Mouse (Mus musculus) limb, embryonic 10.5 days (tissue): ENCODE data around the gene Cd72. TPM values are rescaled to one million over a fixed set of nuclear protein-coding genes. Genes with fewer than 3 reads are reported as not detected.

Experiments used
- DNase-seq: peaks from one replicate; pipeline ENCODE4 v3.0.0-alpha.2; 2017; ENCODE audit warnings: low spot score
- H3K27ac ChIP-seq: fragments of 300-500 bp; sonication (generic); 2 replicates; pipeline ENCODE4 v1.5.1; 2016; ENCODE audit warnings: mild to moderate bottlenecking
- H3K27me3 ChIP-seq: fragments of 300-500 bp; sonication (generic); 2 replicates; pipeline ENCODE4 v1.6.1; 2016; ENCODE audit warnings: low read depth, mild to moderate bottlenecking; ENCODE audit not compliant: poor library complexity, severe bottlenecking
- H3K36me3 ChIP-seq: fragments of 300-500 bp; sonication (generic); 2 replicates; pipeline ENCODE4 v1.6.1; 2016; ENCODE audit warnings: mild to moderate bottlenecking, moderate library complexity
- H3K4me1 ChIP-seq: fragments of 300-500 bp; sonication (generic); 2 replicates; pipeline ENCODE4 v1.6.1; 2016
- H3K4me3 ChIP-seq: fragments of 300-500 bp; sonication (generic); 2 replicates; pipeline ENCODE4 v1.5.1; 2016; ENCODE audit warnings: mild to moderate bottlenecking, moderate library complexity
- H3K9me3 ChIP-seq: fragments of 300-500 bp; sonication (generic); replicated peaks from 2 replicates; pipeline ENCODE4 v1.6.1; 2016; ENCODE audit warnings: mild to moderate bottlenecking
- WGBS: fragments of 180-500 bp; shearing (Covaris S2); methylation state at CpG from one replicate; pipeline ENCODE4 v1.1.7; 2016; 5-methylcytosine and 5-hydroxymethylcytosine counted together
- polyA plus RNA-seq: library from polyadenylated mRNA; unstranded; fragments of >200 nt; fragmentation: Nextera tagmentation; extraction: Ambion mirVana; gene quantifications from 2 replicates; pipeline ENCODE4 v1.2.1, GENCODE M21; 2016

Gene Cd72
- polyA plus RNA-seq, 1 experiment from 2014 or later, result 2.0 TPM

GRCm38 (mm10) chr4:43466872-43467271 lies 12.4 kb upstream of the Cd72 start:
- no peaks in the 10 kb centered on the region for H3K9me3 ChIP-seq
- H3K27me3 ChIP-seq, result no peaks in the 10 kb centered on the region
- H3K4me3 ChIP-seq, result no peak overlapping the region
- 93% methylated on average over 7 of the region's 7 CpGs for WGBS
- H3K4me1 ChIP-seq, result no peaks in the 10 kb centered on the region
- DNase-seq, result no peak
- H3K36me3 ChIP-seq, result no peaks in the 10 kb centered on the region
- H3K27ac ChIP-seq, result no peak overlapping the region

GRCm38 (mm10) chr4:43465935-43466334 lies 11.5 kb upstream of the Cd72 start:
- no peak for DNase-seq
- Histone ChIP-seq H3K9me3 (no peaks in the 10 kb centered on the region), H3K4me3 (no peak overlapping the region), H3K27ac (no peak overlapping the region), H3K4me1 (no peaks in the 10 kb centered on the region), H3K27me3 (no peaks in the 10 kb centered on the region), H3K36me3 (no peaks in the 10 kb centered on the region)
- WGBS, result 84% methylated on average over 6 of the region's 6 CpGs

GRCm38 (mm10) chr4:43463102-43463501 lies 8.7 kb upstream of the Cd72 start:
- 87% methylated on average over 5 of the region's 5 CpGs for whole genome bisulfite sequencing
- Histone ChIP-seq H3K4me1 (peaks cover 5% of the 10 kb centered on the region; the same call in 1 of the 2 replicates), H3K4me3 (no peak overlapping the region), H3K9me3 (no peaks in the 10 kb centered on the region), H3K36me3 (no peaks in the 10 kb centered on the region), H3K27me3 (no peaks in the 10 kb centered on the region), H3K27ac (no peak overlapping the region)
- no peak for DNase-seq

- no peak overlapping the region for H3K27ac ChIP-seq
- H3K36me3 ChIP-seq, result no peaks in the 10 kb centered on the region
- no peaks in the 10 kb centered on the region for H3K9me3 ChIP-seq
- H3K4me1 ChIP-seq, result peaks cover 30% of the 10 kb centered on the region
- WGBS, result 23% methylated on average over 8 of the region's 8 CpGs
- peaks cover 46% of the 10 kb centered on the region for H3K27me3 ChIP-seq
- no peak overlapping the region for H3K4me3 ChIP-seq
- DNase-seq, result no peak
These were observed 2.7 kb upstream of the Cd72 start for GRCm38 (mm10) chr4:43457124-43457523.

GRCm38 (mm10) chr4:43456470-43456869 lies 2.0 kb upstream of the Cd72 start:
- Histone ChIP-seq H3K4me1 (peaks cover 30% of the 10 kb centered on the region), H3K36me3 (no peaks in the 10 kb centered on the region), H3K4me3 (no peak overlapping the region), H3K27ac (no peak overlapping the region), H3K9me3 (no peaks in the 10 kb centered on the region), H3K27me3 (peaks cover 53% of the 10 kb centered on the region)
- 27% methylated on average over 4 of the region's 4 CpGs for WGBS
- DNase-seq, result no peak

GRCm38 (mm10) chr4:43453413-43453812 lies 1.0 kb downstream of the Cd72 start:
- Histone ChIP-seq H3K4me3 (peak overlapping the region; percentile 41), H3K36me3 (peaks cover 3% of the 10 kb centered on the region), H3K27ac (0 out of 2 replicates have a peak overlapping the region, but pooled peaks have one; percentile 34), H3K4me1 (peaks cover 24% of the 10 kb centered on the region), H3K9me3 (no peaks in the 10 kb centered on the region), H3K27me3 (peaks cover 57% of the 10 kb centered on the region)
- WGBS, result under 1% methylated on average over 18 of the region's 18 CpGs
- peak; percentile 47 for DNase-seq

- Histone ChIP-seq H3K27me3 (peaks cover 52% of the 10 kb centered on the region), H3K4me3 (no peak overlapping the region)
- 52% methylated on average over 11 of the region's 11 CpGs for WGBS
These were observed 2.1 kb downstream of the Cd72 start for GRCm38 (mm10) chr4:43452315-43452714.

GRCm38 (mm10) chr4:43448554-43448953 lies 5.9 kb downstream of the Cd72 start:
- Histone ChIP-seq H3K9me3 (no peaks in the 10 kb centered on the region), H3K4me1 (peaks cover 16% of the 10 kb centered on the region), H3K27ac (no peak overlapping the region), H3K36me3 (peaks cover 39% of the 10 kb centered on the region), H3K27me3 (peaks cover 25% of the 10 kb centered on the region), H3K4me3 (no peak overlapping the region)
- no peak for DNase-seq
- 85% methylated on average over 3 of the region's 3 CpGs for WGBS

More at GRCm38 (mm10) chr4:43452315-43452714, 2.1 kb downstream of the Cd72 start:
- DNase-seq, result no peak
- no peaks in the 10 kb centered on the region for H3K9me3 ChIP-seq
- H3K4me1 ChIP-seq, result peaks cover 23% of the 10 kb centered on the region
- H3K36me3 ChIP-seq, result peaks cover 13% of the 10 kb centered on the region
- no peak overlapping the region for H3K27ac ChIP-seq

- H3K9me3 ChIP-seq, result no peaks in the 10 kb centered on the region
- H3K4me1 ChIP-seq, result peaks cover 10% of the 10 kb centered on the region
- DNase-seq, result no peak
- no peak overlapping the region for H3K27ac ChIP-seq
- H3K4me3 ChIP-seq, result no peak overlapping the region
- H3K27me3 ChIP-seq, result peaks cover 12% of the 10 kb centered on the region
- WGBS, result 94% methylated on average over 13 of the region's 13 CpGs
- H3K36me3 ChIP-seq, result peaks cover 39% of the 10 kb centered on the region
These were observed 7.2 kb downstream of the Cd72 start for GRCm38 (mm10) chr4:43447251-43447650.

GRCm38 (mm10) chr4:43443511-43443910 lies 10.9 kb downstream of the Cd72 start:
- WGBS, result 1% methylated on average over 28 of the region's 28 CpGs
- Histone ChIP-seq H3K4me1 (peaks cover 10% of the 10 kb centered on the region), H3K36me3 (peaks cover 37% of the 10 kb centered on the region), H3K27ac (peak overlapping the region; percentile 94), H3K9me3 (no peaks in the 10 kb centered on the region), H3K4me3 (peak overlapping the region; percentile 90), H3K27me3 (no peaks in the 10 kb centered on the region)
- peak; percentile 59 for DNase-seq

- H3K27me3 ChIP-seq, result no peaks in the 10 kb centered on the region
- no peaks in the 10 kb centered on the region for H3K9me3 ChIP-seq
- peaks cover 10% of the 10 kb centered on the region for H3K4me1 ChIP-seq
- peak overlapping the region; percentile 94 for H3K27ac ChIP-seq
- under 1% methylated on average over 88 of the region's 88 CpGs for WGBS
- H3K4me3 ChIP-seq, result peak overlapping the region; percentile 90
- H3K36me3 ChIP-seq, result peaks cover 30% of the 10 kb centered on the region
- peak; percentile 83 for DNase-seq
These were observed 11.7 kb downstream of the Cd72 start for GRCm38 (mm10) chr4:43442456-43443361.

- Histone ChIP-seq H3K4me1 (peaks cover 10% of the 10 kb centered on the region), H3K9me3 (no peaks in the 10 kb centered on the region), H3K4me3 (peak overlapping the region; percentile 90), H3K27me3 (no peaks in the 10 kb centered on the region), H3K36me3 (peaks cover 23% of the 10 kb centered on the region), H3K27ac (peak overlapping the region; percentile 94)
- peak; percentile 99 for DNase-seq
- under 1% methylated on average over 33 of the region's 33 CpGs for WGBS
These were observed 12.4 kb downstream of the Cd72 start for GRCm38 (mm10) chr4:43442044-43442443.

GRCm38 (mm10) chr4:43441639-43442038 lies 12.8 kb downstream of the Cd72 start, which contains the start of gene Tesk1:
Gene Tesk1, plus strand, starts transcription at chr4:43441939.
- no peaks in the 10 kb centered on the region for H3K27me3 ChIP-seq
- H3K4me1 ChIP-seq, result peaks cover 10% of the 10 kb centered on the region
- WGBS, result 31% methylated on average over 4 of the region's 4 CpGs
- peak within 1 kb of the TSS; percentile 90 for H3K4me3 ChIP-seq
- no peak for DNase-seq
- H3K9me3 ChIP-seq, result no peaks in the 10 kb centered on the region
- H3K36me3 ChIP-seq, result peaks cover 19% of the 10 kb centered on the region
- peak within 1 kb of the TSS; percentile 94 for H3K27ac ChIP-seq
